Mouse (Mus musculus): Measurements from ENCODE around the gene Selenoh.

Gene Selenoh

GRCm38 (mm10) chr2:84632001-84632400 lies 38.6 kb downstream of the Selenoh start:
- no peak for DNase-seq (ENCODE audit: low spot score in 2 of 2)

GRCm38 (mm10) chr2:84627036-84627435 lies 43.5 kb downstream of the Selenoh start:
- DNase-seq (ENCODE audit: low spot score in 2 of 2) = no peak

- DNase-seq (ENCODE audit: low spot score in 2 of 2) = peak in 1 of 2 experiments; percentile 23
These were observed 44.1 kb downstream of the Selenoh start for GRCm38 (mm10) chr2:84626366-84626975.

GRCm38 (mm10) chr2:84624201-84624600 lies 46.4 kb downstream of the Selenoh start:
- DNase-seq (ENCODE audit: low spot score in 2 of 2) = no peak

DNA sequence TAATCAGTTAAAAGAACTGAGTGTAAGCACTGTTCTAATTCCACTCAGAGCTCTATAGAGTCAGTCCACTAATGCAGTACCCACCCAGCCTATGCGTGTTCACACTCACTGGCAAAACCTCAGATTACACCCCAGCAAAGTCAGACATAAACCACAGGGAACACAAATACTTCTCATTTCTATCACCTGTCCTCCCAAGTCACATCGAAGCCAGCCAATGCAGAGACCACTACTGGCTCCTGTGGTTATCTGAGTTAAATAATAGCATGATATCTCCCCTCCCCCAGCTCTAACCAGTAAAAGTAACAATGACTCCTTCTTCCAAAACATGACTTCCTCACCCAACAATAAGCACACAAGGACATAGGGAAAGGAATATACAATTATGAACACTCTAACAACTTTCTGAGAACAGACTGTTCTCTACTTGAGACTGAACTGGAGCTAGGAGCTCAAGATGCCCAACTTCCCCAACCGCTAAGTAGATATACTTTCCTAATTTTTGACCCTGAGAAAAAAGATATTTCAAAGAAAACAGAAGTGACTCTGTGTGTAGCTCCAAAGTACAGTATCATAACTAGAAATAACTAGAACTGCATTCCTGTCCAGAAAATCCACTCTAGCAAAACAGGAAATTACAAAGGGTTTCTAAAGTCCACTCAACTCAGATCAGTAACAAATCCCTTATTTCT lies 47.0 kb downstream of the Selenoh start:
- no peak for DNase-seq (ENCODE audit: low spot score in 2 of 2)

DNA sequence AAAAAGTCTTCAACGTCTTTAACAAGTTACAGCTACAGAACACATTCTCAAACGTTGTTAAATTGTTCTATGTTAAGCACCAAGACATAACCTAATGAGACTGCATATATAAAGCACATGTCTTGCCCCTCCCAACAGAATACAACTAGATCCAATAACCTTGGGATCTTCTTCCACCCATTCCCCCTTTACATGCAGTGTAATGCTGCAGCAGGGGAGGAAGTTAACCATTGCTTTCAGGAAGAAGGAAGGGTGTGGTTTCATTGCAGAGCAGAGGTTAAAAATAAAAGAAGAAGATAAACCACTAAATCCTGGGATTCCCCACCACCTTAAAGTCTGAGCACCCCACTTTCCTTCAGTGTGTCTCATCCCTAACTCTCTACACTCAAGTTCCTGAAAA lies 47.9 kb downstream of the Selenoh start:
- DNase-seq (ENCODE audit: low spot score in 2 of 2) = no peak

DNA sequence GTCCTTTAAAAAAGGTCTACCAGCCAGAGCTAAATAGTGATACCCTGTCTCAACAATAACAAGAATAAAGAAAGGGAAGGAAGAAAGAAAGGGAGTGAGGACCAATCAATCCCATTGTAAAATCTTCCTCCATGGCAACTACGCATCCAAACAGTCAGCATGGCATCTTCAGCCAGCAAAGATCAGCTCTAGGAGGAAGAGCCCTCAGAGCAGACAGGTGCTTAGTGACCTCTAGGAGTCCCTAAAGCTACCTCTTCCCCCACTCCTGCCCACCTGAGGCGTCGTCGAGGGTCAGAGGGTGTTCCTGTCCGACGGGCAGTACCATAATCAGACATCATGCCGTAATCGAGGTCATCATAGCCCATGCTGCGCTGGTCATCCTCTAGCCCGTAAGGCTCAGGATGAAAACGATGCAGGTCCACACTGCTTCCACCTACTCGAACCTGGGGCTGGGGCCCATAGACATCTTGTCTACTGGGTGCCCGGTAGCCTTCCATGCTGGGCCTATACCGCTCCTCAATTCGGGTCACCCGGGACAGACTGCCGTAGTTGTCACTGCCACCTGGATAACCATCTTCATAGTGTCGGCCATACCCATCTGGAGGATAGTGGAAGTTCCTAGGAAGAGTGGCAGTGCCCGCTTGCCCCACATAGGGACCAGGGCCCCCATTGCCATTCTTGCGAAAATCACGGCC lies 50.8 kb downstream of the Selenoh start:
- DNase-seq (ENCODE audit: low spot score in 2 of 2) = no peak
